25 mouse cellular contexts compared by ENCODE assay signal in the genomic region with DNA sequence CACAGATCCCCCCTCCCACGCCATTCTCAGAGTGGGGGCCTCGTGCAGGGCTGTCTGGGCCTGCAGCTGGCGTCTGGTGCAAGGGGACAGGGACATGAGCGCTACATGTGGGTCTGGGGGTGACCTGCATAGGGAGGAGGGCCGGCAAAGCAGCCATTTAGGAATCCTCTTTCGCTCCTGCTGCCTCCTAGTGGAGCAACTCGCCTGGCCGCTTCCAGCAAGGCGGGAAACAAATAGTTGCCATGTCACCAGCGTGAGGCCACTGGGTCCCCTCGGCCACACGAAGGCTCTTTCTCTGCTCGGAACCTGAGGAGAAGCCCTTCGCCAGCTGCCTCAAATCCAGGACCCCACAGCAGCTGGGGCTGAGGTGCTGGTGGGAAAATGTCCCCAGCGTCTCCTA. TPM values are rescaled to one million over a fixed set of nuclear protein-coding genes. Genes with fewer than 3 reads are reported as not detected.
"Had no signal": no experiment of that assay in that cellular context is flagged by ENCODE, and none has a peak within 500 bp of the region (broad histone marks: within the 10 kb centered on the region; RNA-seq: fewer than 3 reads in every experiment).

No protein-coding gene starts in this region.

- H3K4me1 ChIP-seq: kidney, embryonic 15.5 days had no signal

- H3K9ac ChIP-seq: kidney, embryonic 15.5 days; liver, embryonic 14.5 days; liver, postnatal 0 days; lung, embryonic 14.5 days had no signal

- H3K4me3 ChIP-seq: kidney, embryonic 15.5 days; left cerebral cortex, adult 2 months had no signal

- H3K27me3 ChIP-seq: kidney, embryonic 15.5 days had no signal

- H3K36me3 ChIP-seq: kidney, embryonic 15.5 days had no signal

- H3K4me2 ChIP-seq: kidney, embryonic 15.5 days; liver, embryonic 11.5 days; lung, embryonic 14.5 days; midbrain, embryonic 11.5 days had no signal

- H3K9me3 ChIP-seq: kidney, embryonic 15.5 days had no signal

- DNase-seq: kidney, adult 8-10 months; kidney, postnatal 10 days; kidney, postnatal 36 days; layer of hippocampus, postnatal 36 days; liver, postnatal 0 days; lung, embryonic 14.5 days; lung, postnatal 14 days; lung, postnatal 4 days; midbrain, embryonic 14.5 days; thymus, adult 2 months; thymus, postnatal 14 days; thymus, postnatal 4 days had no signal

- ATAC-seq: liver, postnatal 0 days had no signal

- H3K27ac ChIP-seq: kidney, embryonic 15.5 days; left cerebral cortex, adult 2 months; liver, embryonic 14.5 days had no signal

RNA-seq across cellular contexts. Expression of a gene that starts 0.7 kb away (rescaled TPM):
- polyA plus RNA-seq: kidney, embryonic 15.5 days; limb, embryonic 11.5 days; limb, embryonic 14.5 days; liver, embryonic 11.5 days; liver, embryonic 14.5 days; liver, postnatal 0 days; lung, embryonic 14.5 days; midbrain, embryonic 11.5 days; midbrain, embryonic 14.5 days; midbrain, postnatal 0 days; neural tube, embryonic 11.5 days; neural tube, embryonic 14.5 days; small intestine, adult 2 months; spleen, adult 2 months; stomach, embryonic 16.5 days had no signal

RNA-seq across cellular contexts. Expression of a gene that starts 0.9 kb away (rescaled TPM):
- polyA plus RNA-seq: kidney, embryonic 15.5 days; limb, embryonic 11.5 days; limb, embryonic 14.5 days; liver, embryonic 11.5 days; liver, embryonic 14.5 days; liver, postnatal 0 days; lung, embryonic 14.5 days; midbrain, embryonic 11.5 days; midbrain, embryonic 14.5 days; midbrain, postnatal 0 days; neural tube, embryonic 11.5 days; neural tube, embryonic 14.5 days; small intestine, adult 2 months; spleen, adult 2 months; stomach, embryonic 16.5 days; thymus, adult 2 months had no signal
